Mouse (Mus musculus) left cerebral cortex, postnatal 25 days (tissue): ENCODE measurements around the gene Nck1. TPM values are rescaled to one million over a fixed set of nuclear protein-coding genes. Genes with fewer than 3 reads are reported as not detected.
A peak's percentile ranks its signal among the peaks of the same experiment; 100 is the strongest.

Experiments
- DNase-seq, 2 experiments: peaks; one replicate each; pipeline ENCODE4 v3.0.0; 2022; ENCODE audit warnings: low spot score in 2 of 2, mixed read lengths in 1 of 2
- intact Hi-C: fragments of 180-260 bp; cut with DNase I; formaldehyde crosslinking; loops from one replicate; pipeline ENCODE4 v1.15.1; 2025
- total RNA-seq, 2 experiments: library from RNA; stranded (reverse); gene quantifications; 2 replicates each; pipeline ENCODE4 v1.2.3; 2021

The Nck1 gene
- total RNA-seq, 2 experiments from 2014 or later: 37.8 to 38.0 TPM

DNA sequence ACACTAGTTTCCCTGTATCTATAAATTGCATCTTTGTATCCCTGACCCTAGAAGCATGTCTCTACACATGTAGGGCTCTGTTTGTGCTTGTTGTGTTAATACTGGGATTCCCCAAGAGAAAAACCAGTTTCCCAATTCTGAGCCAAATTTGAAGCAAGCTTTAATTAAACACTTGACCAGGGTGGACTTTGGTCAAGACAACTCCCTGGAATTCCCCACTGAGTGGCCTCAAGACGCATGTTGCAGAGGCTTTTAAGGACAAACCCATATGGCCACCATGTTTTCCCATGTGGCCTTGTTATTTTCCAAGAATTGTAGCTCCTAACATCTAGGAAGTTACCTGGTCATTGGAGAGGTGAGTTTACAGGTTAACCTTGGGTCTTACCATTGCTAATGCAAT is 71.9 kb downstream of the Nck1 start:
- intact Hi-C loops: no loop called here
- no peak for DNase-seq

DNA sequence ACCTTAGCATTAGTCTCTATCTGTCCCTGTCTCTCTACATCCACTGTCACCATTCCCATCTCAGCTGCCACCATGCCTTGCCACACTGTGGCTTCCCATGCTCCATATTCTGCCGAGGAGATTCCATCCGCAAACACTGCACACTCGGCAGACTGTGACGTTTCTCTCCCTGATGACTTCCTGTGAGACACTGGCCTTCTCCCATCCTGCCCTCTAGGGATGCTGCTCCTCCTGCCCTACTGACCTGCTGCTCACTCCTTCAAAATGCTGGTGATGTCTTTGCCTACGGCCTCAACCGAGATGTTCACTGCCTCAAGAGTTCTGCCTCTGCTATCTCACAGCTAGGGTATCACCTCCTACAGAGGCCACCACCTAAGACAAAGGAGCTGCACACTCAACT is 72.6 kb downstream of the Nck1 start:
- intact Hi-C loops: no loop called here
- DNase-seq: no peak

DNA sequence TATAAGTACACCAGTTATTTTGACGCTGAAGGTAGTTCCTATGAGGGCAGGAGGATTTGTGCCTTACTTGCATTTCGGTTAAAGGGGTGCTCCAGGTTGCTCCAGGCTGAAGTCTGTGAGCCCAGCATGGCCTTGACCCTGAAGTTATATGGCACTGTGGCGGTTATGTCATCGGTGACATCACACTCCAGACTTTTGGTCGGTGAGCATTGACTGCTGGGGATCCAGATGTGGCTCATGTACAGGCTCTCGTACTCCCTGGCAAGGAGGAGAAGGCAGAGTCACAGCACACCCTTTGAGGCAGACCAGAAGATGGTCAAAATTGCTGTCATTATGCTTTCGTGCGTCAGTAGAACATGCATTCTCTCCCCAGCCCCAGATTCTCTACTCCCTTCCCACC is 73.0 kb downstream of the Nck1 start:
- intact Hi-C loops: no loop called here
- no peak for DNase-seq

DNA sequence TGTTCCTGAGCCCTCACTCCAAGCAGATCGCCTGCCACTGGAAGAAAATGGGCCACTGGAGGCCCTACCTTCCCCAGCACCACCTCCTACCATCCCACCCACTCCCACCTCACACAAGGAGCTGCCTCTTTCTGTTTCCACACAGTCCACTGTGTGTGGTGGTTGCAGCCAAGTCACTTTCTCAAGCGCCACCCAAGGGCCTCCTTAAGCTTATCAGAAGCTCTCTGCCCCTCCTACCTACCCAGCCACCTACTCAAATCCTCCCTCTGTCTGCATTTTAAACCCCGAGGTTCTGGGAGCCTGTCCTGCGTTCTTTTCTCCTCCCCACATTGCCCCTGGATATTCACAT is 74.4 kb downstream of the Nck1 start:
- intact Hi-C loops: no loop called here

DNA sequence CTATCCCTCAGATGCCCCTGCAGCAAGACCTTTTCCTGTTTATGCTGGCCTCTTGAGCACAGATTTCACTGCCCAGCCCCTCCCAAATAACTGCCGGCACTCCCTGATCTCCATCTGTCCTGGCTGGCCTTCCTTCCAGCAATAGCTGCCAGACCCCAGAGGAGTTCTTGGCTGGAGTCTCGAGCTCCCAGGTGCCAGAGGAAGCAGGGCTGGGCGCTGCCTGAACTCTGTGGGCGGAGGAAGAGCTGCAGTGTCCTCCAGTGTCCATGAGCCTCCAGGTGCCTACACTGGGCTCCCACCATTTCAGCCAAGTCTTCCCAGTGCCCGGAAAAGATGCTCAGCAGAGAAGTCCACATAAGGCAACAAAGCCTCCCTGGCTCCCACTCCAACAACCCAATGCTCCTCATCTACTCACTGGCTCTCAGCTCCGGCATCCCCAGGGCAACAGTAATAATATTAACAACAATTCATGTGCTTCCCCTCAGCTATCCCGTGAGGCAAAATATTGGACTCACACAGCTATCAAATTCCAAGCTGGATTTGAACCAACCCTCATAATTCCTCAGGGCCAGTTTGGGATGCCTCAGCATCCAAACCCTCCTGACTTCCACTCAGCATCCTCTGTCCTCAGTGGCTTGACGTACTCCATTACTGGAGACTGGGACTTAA is 74.9 kb downstream of the Nck1 start:
- no peak for DNase-seq
- intact Hi-C loops: no loop called here

More for the DNA sequence above, 74.4 kb downstream of the Nck1 start:
- no peak for DNase-seq

DNA sequence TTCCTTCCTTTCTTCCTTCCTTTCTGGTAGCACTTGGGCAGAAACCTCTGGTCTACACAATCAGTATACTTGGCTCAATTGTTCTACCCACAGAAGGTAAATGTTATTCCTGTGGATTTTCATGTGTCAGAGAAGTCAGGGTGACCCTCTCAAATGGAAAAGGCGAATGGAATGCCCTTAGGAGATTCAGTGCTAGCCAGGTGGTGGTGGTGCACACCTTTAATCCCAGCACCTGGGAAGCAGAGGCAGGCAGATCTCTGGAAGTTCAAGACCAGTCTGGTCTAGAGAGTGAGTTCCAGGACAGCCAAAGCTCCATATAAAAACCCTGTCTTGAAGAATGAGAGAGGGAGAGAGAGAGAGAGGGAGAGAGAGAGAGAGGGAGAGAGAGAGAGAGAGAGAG is 75.7 kb downstream of the Nck1 start:
- intact Hi-C loops: no loop called here
- no peak for DNase-seq

DNA sequence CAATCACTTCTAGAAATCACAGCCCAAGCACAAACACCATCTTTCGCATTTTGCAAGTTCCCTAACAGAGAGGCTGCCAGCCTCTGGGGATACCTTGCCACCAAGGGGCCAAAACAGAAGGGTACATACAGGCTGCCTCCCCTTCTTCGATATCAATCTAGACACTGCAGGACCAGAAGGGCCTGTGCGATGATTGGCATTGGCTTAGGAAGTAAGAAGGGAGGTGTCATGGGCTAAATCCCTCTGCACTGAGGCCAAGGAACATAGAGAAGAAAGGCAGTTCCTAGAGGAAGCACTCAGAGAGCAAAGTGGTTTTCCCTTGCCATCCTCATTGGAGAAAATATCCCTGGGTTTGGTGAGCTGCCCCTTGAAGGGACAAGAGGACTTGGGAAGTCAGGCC is 76.3 kb downstream of the Nck1 start:
- intact Hi-C loops: no loop called here
- DNase-seq: no peak

DNA sequence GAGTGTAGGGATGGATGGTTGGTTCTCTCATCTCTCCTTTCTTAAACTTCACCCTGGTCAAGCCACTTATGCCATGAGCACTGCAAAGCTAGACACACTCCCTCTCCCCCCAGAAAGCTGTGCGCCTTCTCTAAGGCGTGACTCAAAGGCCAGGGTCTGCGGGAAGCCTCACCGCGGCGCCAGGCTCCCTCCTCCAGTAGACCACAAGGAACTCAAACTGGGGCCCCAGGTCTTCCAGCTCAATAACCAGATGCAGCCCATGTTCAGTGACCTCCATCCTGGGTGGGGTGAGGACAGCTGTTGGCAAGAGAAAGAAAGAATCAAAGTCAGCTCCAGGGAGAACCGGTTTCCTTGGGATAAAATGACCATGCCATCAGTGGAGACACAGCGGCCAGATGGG is 77.8 kb downstream of the Nck1 start:
- no peak for DNase-seq
- intact Hi-C loops: no loop called here

DNA sequence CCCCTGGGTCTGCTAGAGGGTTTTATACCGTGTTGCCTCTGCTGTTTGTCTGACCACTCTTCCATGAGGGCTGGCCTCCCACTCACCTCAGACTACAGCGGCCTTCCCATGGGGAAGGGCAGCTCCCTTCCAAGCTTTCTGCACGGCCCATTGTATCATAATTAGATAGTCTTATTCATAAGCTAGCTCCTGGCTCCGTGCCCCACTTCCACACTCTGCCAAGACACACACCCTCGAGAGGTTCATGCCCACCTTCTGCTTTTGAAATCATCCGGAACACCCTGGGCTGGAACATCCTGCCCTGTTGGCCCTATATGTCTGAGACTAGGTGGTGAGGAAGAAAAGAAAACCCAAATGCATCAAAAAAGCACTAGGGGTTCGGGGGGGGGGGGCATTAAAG is 78.3 kb downstream of the Nck1 start:
- no peak for DNase-seq
- intact Hi-C loops: no loop called here

DNA sequence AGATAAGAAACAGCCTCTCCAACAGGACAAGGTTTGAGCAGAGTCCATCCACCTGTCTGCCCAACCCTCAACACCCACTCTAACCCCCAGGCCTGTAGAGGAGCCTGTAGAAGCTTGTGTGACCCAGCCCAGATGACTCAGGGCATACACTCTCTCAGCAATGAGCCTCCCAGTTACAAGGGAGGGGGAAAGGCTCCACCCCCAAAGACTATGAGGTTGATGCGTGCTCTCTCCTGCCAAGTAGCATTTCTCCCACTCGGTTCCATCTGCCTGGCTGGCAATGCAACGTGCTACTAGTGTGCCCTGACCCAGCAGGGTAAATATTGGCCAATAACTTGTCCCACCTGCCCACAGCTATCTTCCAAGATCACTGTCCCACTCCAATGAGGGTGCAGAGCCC is 79.2 kb downstream of the Nck1 start:
- intact Hi-C loops: no loop called here
- DNase-seq: no peak

DNA sequence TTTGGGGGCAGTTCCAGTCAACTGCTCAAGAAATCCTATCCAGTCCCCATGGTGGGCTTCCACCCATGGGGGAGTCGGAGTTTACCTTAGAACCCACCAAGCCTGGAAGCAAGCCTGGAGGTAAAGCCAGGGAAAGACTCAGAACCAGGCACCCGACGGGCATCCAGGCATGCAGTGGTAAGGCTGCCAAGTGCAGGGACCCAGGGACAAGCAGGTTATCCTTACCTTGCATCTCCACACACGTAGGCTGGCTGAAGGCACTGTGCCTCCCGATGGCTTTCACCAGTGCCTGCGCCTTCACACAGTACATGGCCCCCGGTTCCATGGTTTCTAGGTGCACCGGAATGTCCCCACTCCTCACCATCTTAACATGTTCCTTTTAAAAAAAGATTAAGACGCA is 79.9 kb downstream of the Nck1 start:
- intact Hi-C loops: no loop called here
- DNase-seq: no peak

DNA sequence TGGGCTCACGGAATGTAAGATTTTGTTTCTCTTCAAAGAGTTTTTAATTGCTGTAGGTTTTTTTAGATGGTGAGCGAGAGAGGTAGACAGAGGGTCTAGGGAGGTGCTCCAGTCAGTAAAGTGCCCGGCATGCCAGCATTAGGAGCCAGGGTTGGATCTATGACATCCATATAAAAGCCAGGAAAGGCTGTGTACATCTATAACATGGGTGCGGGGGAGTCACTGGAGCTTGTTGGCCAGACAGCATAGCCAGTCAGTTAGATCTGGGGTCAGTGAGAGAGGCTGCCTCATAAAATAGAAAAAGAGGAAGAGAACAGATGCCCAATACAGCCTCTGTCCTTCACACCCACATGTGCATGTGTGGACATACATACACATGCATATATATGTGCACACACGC is 80.6 kb downstream of the Nck1 start:
- intact Hi-C loops: no loop called here
- DNase-seq: no peak

DNA sequence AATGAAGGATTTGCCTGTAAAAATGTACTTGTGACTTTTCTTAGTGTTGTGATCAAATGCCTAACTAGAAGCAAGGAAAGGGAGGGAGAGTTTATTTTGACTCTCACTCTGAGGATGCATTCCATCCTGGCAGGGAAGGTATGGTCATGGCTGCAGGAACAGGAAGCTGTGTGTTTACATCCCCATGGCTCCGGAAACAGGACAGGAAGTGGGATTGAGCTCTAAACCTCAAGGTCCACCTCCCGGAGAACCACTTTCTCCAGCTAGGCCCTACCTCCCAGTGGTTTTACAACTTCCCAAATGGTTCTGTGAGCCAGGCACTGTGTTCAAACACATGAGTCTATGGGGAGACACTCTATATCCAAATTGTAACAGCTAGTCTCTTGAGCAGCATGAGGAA is 82.2 kb downstream of the Nck1 start:
- no peak for DNase-seq
- intact Hi-C loops: no loop called here

DNA sequence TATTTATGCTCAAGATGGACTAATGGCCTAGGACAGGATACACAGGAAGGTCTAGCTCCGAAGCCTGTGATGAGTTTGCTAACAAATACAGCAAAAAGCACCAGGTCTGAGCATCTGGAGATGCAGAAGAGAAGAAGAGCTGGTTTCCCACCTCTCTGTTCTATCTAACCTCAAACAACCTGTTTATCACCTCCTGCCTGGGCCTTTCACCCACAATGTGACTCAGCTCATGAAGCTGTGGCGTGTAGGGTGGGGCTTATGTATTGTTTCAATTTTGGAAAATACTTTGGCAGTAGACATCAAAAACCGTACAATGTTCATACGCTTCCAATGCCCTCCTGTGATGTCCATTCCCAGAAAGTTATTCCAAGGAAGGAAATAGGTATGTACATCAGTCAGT is 83.8 kb downstream of the Nck1 start:
- no peak for DNase-seq
- intact Hi-C loops: no loop called here

DNA sequence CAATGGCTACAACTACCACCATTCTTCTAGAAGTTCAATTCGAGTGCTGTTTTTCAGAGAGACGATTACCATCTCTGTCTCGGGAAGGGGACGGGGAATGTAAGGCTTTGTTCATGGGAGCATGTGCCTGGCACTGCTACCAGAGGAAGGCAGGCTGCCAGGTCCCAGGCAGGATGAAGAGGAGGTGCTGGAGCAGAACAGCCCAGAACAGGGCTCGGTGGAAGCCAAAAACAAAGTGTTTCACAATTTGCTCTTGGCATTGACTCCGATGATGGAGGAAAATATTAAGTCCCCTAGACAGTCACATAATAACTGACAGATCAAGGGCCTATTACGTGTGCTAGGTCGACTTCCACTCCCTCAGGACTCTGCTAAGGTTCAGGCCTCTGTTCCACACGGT is 84.3 kb downstream of the Nck1 start:
- DNase-seq: peak; percentile 17 to 69
- intact Hi-C loops: no loop called here

DNA sequence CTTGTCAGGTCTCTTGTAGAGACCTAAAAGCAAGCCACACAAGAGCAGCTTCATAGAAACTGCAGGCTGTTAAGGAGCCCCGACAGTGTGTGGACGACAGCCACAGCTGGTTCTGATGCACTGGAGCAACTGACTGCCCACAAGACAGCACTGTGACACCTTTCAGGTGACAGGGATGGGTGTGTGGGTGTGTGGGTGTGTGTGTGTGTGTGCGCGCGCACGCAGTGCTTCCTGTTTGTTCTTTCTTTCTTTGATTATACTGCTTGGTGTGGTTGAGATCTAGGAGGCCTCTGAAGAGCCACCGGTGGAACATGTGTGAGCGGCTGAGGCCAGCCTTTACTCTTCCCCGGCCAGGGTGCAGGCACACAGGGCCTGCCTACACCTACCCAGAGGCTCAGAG is 85.7 kb downstream of the Nck1 start:
- intact Hi-C loops: no loop called here
- no peak for DNase-seq

DNA sequence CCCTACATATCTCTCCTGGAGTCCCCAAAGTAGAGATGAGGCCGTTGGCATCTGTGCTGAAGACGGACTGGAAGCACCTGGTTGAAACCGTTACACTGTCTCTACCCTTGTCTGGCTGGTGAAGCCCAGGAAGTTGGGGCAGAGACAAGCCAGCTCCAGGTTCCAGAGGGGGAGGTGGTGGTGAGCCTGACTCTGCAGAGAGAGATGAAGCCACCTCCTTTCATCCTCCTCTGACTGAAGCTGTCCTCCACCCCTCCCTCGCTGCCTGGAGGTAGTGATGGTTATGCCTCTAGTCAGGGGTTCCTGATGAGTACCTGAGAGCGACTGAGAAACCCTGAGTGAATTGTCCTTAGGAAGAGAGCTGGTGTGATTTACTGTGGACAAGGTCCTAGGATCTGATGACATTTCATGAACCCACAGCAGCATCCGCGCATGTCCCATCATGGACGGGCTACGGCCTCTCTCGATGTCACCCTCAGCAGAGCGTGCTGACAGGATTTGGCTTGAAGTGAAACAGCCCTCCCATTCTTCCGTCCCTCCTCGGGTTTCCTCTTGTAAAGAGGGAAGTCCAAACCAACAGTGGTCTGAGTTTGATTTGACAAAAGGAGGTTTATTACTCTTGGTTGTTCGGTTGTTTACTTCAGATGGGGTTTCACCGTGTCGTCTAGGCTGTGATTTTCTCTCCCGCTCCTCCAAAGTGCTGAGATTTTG is 87.8 kb downstream of the Nck1 start:
- intact Hi-C loops: loop anchor here (5.0 kb wide), 3 partner anchors 89 to 459 kb away; partner anchors contain the start of gene Nck1
- DNase-seq: no peak

DNA sequence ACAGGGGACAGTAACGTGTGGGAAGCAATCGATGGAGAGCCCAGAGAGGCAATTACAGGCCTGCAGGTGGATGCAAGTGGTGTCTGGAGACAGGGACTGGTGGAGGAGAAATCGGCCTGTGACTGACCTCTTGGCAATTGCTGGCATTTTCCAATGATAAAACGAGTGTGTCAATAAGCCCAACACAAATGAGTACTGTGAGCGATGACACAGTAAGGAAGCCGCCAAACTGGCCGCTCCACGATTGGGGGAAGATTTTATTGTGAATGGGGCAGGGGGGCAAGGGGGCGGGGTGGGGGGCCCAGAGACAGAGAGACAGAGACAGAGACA is 91.3 kb downstream of the Nck1 start:
- no peak for DNase-seq
- intact Hi-C loops: loop anchor here (1.0 to 5.0 kb wide), 2 partner anchors 188 to 703 kb away; no protein-coding TSS in a partner anchor

DNA sequence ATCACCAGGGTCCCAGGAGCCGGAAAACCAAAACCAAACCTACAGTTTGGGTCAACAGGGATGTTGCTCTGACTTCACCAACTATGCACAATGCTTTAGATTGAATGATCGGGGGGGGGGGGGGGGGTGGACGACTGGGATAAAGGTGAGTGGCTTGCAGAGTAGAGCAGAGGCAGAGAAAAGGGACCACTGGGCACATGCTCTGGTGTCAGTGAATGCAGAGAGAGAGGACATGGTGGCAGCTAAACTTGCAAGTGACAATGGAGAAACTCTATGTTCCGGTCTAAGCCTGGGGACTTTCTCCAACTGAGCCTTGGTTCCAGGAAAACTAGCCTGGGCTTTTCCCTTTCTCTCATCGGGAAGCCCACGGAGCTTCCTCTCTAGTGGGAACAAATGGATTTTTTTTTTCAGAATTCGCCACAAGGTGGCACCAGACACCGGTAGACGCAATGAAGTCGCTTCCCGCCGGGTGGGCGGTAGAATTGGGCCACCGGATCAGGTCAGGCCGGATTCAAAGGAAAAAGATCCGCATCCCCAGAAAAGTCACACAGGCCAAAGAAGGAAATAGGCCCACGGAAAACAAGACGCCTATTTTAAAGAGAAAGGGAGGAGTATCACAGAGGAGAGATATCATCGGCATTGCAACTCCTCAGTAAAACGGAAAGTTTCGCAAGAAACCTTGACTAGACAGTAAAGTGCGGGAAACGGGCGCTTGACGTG is 91.8 kb downstream of the Nck1 start:
- DNase-seq: peak; percentile 75 to 80
- intact Hi-C loops: loop anchor here (1.0 to 5.0 kb wide), 2 partner anchors 188 to 703 kb away; no protein-coding TSS in a partner anchor

DNA sequence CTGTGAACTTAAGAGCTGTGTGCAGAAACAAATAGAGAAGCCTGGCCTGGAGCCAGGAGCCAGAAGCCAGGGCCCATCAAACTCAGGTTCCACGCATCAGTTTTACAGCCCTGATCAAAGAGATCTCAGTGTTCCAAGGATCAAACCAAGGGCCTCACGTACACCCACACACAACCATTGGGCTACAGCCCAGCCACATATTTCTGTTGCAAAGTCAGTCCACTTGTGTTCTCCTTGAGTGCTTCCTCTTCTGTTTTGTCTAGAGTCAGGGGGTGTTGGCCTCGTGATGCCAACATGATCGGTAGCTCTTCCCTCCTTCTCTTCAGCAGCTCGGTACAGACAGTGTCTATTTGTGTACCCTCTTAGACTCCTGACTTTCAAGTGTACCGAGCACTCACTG is 93.5 kb downstream of the Nck1 start:
- peak in 1 of 2 experiments; percentile 14 for DNase-seq
- intact Hi-C loops: loop anchor here (5.0 kb wide), 1 partner anchor 705 kb away; no protein-coding TSS in a partner anchor
